Mouse (Mus musculus) G1E (cell line): Measurements from ENCODE around the gene Fbxl8.

Experiments used
- CTCF ChIP-seq: IDR thresholded peaks from 2 replicates; pipeline ENCODE4 v1.5.1; 2012; ENCODE audit warnings: low read depth, low read length, inconsistent platforms, mixed read lengths
- GATA1 ChIP-seq: IDR thresholded peaks from 2 replicates; pipeline ENCODE4 v1.6.1; 2012; ENCODE audit warnings: borderline replicate concordance, low read length, inconsistent platforms, mixed read lengths
- GATA2 ChIP-seq: IDR thresholded peaks from 2 replicates; pipeline ENCODE4 v1.6.1; 2012; ENCODE audit warnings: low read depth, low read length, inconsistent platforms, borderline replicate concordance
- POLR2AphosphoS5 ChIP-seq: IDR thresholded peaks from 2 replicates; pipeline ENCODE4 v1.6.1; 2012; ENCODE audit warnings: low read depth, low read length, inconsistent platforms; ENCODE audit not compliant: insufficient replicate concordance
- TAL1 ChIP-seq: conservative IDR thresholded peaks from 2 replicates; pipeline ENCODE4 v1.6.1; 2012; ENCODE audit warnings: low read depth, low read length, inconsistent platforms, mixed read lengths

DNA sequence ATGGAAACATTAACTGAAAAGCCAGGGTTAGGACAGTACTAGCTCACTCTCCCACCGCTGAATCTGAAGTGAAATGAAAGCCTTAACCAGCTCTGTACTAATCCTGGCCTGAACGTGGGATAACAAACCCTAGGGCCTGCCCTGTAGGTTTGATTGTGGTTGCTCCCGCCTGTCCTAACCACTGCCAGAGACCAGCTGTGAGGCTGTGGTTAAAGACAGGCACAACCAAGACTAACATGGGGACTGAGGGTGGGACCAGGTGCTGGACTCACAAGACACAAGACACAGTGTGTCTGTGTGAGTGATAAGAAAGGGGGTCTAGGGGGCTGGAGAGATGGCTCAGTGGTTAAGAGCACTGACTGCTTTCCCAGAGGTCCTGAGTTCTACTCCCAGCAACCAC is 16.1 kb downstream of the Fbxl8 start:
- TF ChIP-seq CTCF (no peak), GATA1 (no peak), TAL1 (no peak), POLR2AphosphoS5 (no peak), GATA2 (no peak)
